Mouse (Mus musculus) thymus, adult 2 months (tissue): Measurements from ENCODE around the gene Mettl24. TPM values are rescaled to one million over a fixed set of nuclear protein-coding genes. Genes with fewer than 3 reads are reported as not detected.

ENCODE experiments used
- DNase-seq: peaks from one replicate; pipeline ENCODE4 v3.0.0; 2021
- H3K27ac ChIP-seq: fragments of 200-500 bp; 2 replicates; pipeline ENCODE4 v1.5.1; 2012; ENCODE audit warnings: low read length, control low read depth; ENCODE audit not compliant: control insufficient read depth, insufficient read depth
- H3K27me3 ChIP-seq: fragments of 200-500 bp; 2 replicates; pipeline ENCODE4 v1.6.1; 2012; ENCODE audit warnings: mild to moderate bottlenecking, low read length, moderate library complexity, mixed read lengths; ENCODE audit not compliant: control insufficient read depth, insufficient read depth
- H3K36me3 ChIP-seq: fragments of 200-500 bp; 2 replicates; pipeline ENCODE4 v1.6.1; 2012; ENCODE audit warnings: mild to moderate bottlenecking, low read length, moderate library complexity; ENCODE audit not compliant: control insufficient read depth, insufficient read depth
- H3K4me1 ChIP-seq: fragments of 200-500 bp; replicated peaks from 2 replicates; pipeline ENCODE4 v1.6.1; 2012; ENCODE audit warnings: low read length; ENCODE audit not compliant: control insufficient read depth, insufficient read depth
- H3K4me3 ChIP-seq: fragments of 200-500 bp; 2 replicates; pipeline ENCODE4 v1.5.1; 2012; ENCODE audit warnings: mild to moderate bottlenecking, low read length, control low read depth, moderate library complexity; ENCODE audit not compliant: control insufficient read depth, insufficient read depth
- CTCF ChIP-seq: fragments of 200-500 bp; IDR thresholded peaks from 2 replicates; pipeline ENCODE4 v1.5.1; 2012; ENCODE audit warnings: mild to moderate bottlenecking, control low read depth, low read length, moderate library complexity, borderline replicate concordance; ENCODE audit not compliant: control insufficient read depth, poor library complexity, insufficient read depth; ENCODE audit errors: extremely low read depth
- POLR2A ChIP-seq: fragments of 200-500 bp; IDR thresholded peaks from 2 replicates; pipeline ENCODE4 v1.6.1; 2012; ENCODE audit warnings: mild to moderate bottlenecking, low read length, control low read depth, moderate library complexity; ENCODE audit not compliant: control insufficient read depth, poor library complexity, insufficient read depth; ENCODE audit errors: extremely low read depth
- WGBS: fragments of 180-500 bp; shearing (Covaris S2); methylation state at CpG from one replicate; pipeline ENCODE4 v1.1.7; 2018; 5-methylcytosine and 5-hydroxymethylcytosine counted together
- polyA plus RNA-seq: library from polyadenylated mRNA; depleted of rRNA; stranded (reverse); fragments of >200 nt; gene quantifications from 2 replicates; pipeline ENCODE4 v1.2.3, GENCODE M21; 2012

Mettl24 gene
- polyA plus RNA-seq, 1 experiment = 0.36 TPM

DNA sequence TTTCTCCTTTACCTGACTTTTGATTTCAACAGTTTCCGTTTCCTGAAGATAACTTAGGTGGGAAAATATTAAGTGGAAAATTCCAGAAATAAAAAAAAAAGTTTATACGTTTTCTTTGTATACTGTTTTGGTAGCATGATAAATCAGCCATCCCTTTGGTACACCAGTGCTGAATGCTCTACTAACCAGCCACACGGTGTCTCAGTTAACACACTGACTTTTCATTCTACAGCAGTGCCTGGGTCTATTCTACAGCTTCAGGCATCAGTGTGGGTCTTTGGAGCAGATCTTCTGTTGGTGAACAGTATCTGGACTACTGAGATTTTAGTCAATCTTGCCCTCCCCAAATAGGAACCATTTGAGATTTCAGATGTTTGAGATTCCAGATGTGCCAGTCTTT lies 4.6 kb upstream of the Mettl24 start:
- WGBS = 82% methylated on average over 3 of the region's 3 CpGs

GRCm38 (mm10) chr10:40682470-40682869 lies 612 bp upstream of the Mettl24 start:
- Histone ChIP-seq H3K27me3 (peaks cover 4% of the 10 kb centered on the region; the same call in 1 of the 2 replicates), H3K4me1 (no peaks in the 10 kb centered on the region), H3K36me3 (no peaks in the 10 kb centered on the region), H3K27ac (no peak overlapping the region), H3K4me3 (no peak overlapping the region)
- TF ChIP-seq POLR2A (no peak), CTCF (no peak)
- 61% methylated on average over 8 of the region's 8 CpGs for WGBS
- DNase-seq = no peak

More for the DNA sequence above, 4.6 kb upstream of the Mettl24 start:
- Histone ChIP-seq H3K4me3 (no peak overlapping the region), H3K36me3 (no peaks in the 10 kb centered on the region), H3K4me1 (peaks cover 4% of the 10 kb centered on the region; the same call in 1 of the 2 replicates), H3K27me3 (peaks cover 4% of the 10 kb centered on the region; the same call in 1 of the 2 replicates), H3K27ac (no peak overlapping the region)
- no peak for DNase-seq
- TF ChIP-seq CTCF (no peak), POLR2A (no peak)

GRCm38 (mm10) chr10:40683868-40684253 lies 779 bp downstream of the Mettl24 start:
- DNase-seq = no peak
- Histone ChIP-seq H3K27ac (no peak overlapping the region), H3K36me3 (no peaks in the 10 kb centered on the region), H3K4me1 (no peaks in the 10 kb centered on the region), H3K4me3 (no peak overlapping the region), H3K27me3 (peaks cover 4% of the 10 kb centered on the region; the same call in 1 of the 2 replicates)
- TF ChIP-seq CTCF (no peak), POLR2A (no peak)
- 68% methylated on average over 9 of the region's 9 CpGs for WGBS

DNA sequence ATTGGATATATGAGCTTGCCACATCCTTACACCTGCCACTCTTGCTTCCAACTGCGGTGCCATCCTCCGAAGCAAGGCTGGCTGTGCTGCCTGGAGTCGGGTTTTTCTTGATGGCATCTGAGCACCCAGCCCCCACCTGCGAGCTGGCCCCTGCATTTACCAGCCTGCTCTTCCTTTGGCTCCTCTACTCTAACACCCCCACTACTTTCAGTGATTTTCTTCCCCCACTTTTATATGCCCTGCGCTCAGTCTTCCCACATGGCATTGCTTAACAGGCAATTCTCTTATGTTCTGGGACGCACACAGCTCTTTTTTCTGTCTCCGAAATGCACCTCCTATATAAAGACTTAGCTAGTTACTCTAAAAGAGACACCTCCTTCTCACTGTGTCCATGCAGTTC lies 1.2 kb downstream of the Mettl24 start:
- Histone ChIP-seq H3K36me3 (no peaks in the 10 kb centered on the region), H3K4me3 (no peak overlapping the region), H3K4me1 (no peaks in the 10 kb centered on the region), H3K27ac (no peak overlapping the region), H3K27me3 (peaks cover 4% of the 10 kb centered on the region; the same call in 1 of the 2 replicates)
- no peak for DNase-seq
- 93% methylated on average over 7 of the region's 7 CpGs for WGBS
- TF ChIP-seq CTCF = no peak
- no peak for TF ChIP-seq POLR2A

DNA sequence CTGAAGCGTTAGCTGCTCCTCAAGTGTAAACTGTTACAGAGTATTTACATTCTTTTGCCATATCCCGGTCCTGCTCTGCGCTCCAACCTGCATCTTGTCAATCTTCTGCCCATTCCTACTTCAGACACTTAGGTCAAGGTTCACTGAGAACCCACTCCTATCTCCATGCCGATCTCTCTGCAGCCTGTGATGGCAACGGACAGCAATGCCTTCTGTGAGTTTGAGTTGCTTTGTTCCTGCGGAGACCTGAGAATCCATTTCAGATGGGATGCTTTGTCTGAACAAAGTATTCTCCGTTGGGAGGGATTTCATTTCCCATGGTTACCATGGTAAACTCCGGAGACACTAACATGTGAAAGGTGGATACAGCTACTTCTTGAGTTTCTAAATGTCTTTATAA lies 2.6 kb downstream of the Mettl24 start:
- Histone ChIP-seq H3K4me1 (no peaks in the 10 kb centered on the region), H3K27me3 (peaks cover 4% of the 10 kb centered on the region; the same call in 1 of the 2 replicates), H3K36me3 (no peaks in the 10 kb centered on the region), H3K4me3 (no peak overlapping the region), H3K27ac (no peak overlapping the region)
- DNase-seq = no peak
- WGBS = 90% methylated on average over 8 of the region's 8 CpGs
- TF ChIP-seq POLR2A = no peak
- TF ChIP-seq CTCF = no peak

DNA sequence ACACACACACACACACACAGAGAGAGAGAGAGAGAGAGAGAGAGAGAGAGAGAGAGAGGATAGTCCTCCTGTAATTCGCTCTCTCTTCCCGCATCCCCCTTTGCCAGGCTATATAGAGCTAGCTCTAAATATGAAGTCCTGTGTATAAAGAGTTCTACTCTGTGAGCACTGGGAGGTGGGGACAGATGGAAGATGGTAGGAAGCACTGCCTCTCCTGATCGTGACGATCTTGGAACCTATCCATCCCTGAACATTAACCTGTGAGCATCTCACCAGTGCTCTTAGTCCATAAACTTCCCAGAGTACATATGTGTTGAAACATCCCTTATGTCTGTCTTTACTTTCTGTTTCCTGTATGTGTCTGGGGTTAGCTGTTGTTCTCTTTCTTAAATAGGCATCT lies 3.9 kb downstream of the Mettl24 start:
- H3K4me3 ChIP-seq = no peak overlapping the region
- no peak overlapping the region for H3K27ac ChIP-seq
- no peaks in the 10 kb centered on the region for H3K4me1 ChIP-seq
- no peaks in the 10 kb centered on the region for H3K36me3 ChIP-seq
- TF ChIP-seq CTCF (no peak), POLR2A (no peak)
- H3K27me3 ChIP-seq = peaks cover 4% of the 10 kb centered on the region; the same call in 1 of the 2 replicates
- WGBS = 95% methylated on average over 4 of the region's 4 CpGs
- DNase-seq = no peak

DNA sequence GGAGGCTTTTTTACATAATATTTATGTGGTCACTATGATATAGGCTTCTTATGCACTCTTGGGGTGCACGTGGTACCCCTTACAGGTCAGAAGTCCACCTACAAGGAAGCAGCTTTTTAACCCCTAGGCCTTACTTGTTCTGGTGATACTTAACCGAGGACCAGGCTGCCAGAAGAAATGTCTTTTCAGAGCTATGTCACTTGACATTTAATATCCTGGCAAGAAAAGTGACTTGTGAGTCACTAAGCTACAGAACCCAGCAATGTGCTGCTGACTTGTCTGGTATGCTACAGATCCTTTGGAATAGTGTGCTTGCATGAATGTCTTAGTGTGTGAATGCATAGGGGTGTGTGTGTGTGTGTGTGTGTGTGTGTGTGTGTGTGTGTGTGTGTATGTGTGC lies 4.3 kb downstream of the Mettl24 start:
- no peak overlapping the region for H3K4me3 ChIP-seq
- H3K27me3 ChIP-seq = peaks cover 4% of the 10 kb centered on the region; the same call in 1 of the 2 replicates
- WGBS = 75% methylated on average over 2 of the region's 2 CpGs
- no peak overlapping the region for H3K27ac ChIP-seq
- no peak for DNase-seq
- no peak for TF ChIP-seq CTCF
- TF ChIP-seq POLR2A = no peak
- no peaks in the 10 kb centered on the region for H3K36me3 ChIP-seq
- H3K4me1 ChIP-seq = no peaks in the 10 kb centered on the region
